Mouse (Mus musculus): Measurements from ENCODE around the gene Capn11.
A peak's percentile ranks its signal among the peaks of the same experiment; 100 is the strongest.

Gene Capn11

DNA sequence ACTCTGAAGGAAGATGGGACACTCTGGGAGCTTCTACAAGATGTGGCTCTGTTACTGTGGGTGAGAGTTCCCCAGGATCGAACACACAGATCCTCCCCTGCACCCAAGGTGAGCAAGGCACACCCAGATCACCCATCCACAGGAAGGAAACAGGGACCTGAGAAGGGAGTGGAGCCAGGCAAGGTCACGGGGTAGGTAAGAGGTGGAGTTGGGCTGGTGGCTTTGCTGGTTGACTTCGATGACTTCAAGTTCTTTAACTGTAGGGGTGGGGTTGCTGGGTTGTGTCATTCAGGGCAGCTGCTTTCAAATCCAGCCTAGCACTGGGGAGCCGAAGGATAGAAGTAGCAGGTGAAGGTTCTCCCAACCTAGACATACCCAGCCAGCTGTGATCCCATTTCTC, 23.7 kb upstream of the Capn11 start:
- no peak for DNase-seq (ENCODE audit: low read depth)

DNA sequence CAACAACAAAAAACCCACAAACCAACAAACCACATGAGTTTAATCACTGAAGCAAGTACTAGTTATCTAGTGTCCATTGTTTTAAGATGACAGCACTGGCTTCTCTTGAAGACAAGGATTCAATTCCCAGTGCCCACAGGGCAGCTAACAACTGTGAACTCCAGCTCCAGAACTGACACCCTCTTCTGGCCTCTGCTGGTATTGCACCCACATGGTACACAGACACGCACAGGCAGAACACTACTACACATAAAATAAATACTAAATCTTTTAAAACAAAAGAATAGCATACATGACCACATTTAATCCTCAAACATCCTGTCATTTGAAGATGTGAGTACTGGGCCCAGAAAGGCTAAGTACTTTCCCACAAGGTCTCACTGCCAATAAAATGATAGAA, 22.5 kb upstream of the Capn11 start:
- DNase-seq (ENCODE audit: low read depth): peak; percentile 32

DNA sequence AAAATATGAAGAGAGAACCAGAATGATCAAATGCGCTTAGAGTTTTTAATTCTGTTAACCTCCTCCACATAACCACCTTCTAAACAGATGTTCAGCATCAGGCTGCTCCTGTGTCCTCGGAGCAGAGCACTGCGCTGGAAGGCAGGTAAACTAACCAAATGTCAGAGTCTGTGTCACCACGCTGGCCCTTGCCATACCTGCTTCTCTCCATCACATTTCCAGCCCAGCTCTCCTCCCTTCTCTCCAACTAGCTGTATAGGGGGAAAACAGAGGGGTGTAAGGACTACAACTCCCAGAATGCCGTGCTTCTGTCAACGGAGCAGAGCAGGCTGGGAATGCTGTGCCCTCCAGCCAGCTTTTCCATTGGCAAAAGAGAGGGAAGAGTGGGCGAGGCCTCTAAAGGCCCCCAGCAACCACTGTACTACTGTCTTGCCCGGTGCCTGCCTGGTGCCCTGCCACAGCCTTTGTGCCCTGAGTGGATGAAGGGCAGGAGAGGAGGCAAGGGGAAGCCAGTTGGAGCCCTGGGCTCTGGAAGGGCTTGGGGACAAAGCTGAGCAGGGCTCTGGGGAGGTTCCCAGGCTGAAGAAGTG, 21.4 kb upstream of the Capn11 start:
- no peak for DNase-seq (ENCODE audit: low read depth)

DNA sequence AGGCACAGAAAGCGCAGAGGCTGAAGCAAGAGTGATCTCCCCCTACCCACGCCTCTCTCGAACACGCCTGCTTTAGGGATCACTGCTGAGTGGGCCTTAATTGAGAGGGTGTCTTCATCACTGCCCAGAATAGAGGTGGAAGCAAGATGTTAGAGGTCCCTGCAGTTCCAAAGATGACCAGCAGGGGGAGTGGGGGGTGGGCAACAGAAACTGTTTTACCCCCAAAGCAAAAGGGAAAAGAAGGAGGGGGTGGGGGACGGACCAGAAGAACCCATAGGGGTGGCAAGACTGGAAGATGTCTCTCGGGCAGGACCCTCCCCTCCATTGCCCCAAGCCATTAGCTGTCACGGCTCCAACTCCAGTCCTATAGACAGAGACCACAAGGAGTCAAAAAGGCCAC, 19.0 kb upstream of the Capn11 start:
- DNase-seq (ENCODE audit: low read depth): peak; percentile 37

DNA sequence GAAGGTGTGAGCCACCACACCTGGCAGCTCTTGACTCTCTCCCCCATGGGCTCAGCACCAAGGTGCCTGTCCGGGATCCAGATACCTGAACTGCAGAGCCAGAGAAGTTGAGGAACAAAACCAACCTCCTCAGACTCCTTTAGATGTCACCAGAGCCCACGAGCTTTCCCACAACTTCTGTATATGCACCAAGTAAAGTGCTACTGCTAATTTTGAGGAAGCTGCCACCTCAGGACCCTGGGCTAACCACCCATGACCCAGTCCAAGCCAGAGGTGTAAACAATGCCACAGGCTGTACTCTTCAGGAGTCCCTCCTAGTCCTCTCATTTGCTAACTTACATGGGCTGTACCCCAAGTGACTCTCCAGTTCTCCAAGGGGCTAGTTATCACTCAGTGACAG, 13.5 kb upstream of the Capn11 start:
- DNase-seq (ENCODE audit: low read depth): no peak

DNA sequence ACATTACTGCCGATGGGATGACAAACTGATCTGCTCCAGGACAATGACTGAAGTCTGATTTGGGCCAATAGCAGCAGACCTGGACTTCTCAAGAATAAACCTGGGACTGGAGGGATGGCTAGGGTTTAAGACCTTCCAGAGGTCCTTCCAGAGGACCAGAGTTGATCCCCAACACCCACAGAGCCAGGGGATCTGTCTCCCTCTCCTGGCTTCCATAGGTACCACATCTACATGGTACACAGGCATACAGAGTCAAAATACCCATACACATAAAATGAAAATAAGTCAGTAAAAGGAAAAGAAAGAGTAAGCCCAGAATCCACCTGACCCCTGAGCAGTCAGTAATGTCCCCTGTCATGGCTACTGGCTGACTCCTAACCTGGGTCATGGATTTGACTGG, 12.7 kb upstream of the Capn11 start:
- no peak for DNase-seq (ENCODE audit: low read depth)

DNA sequence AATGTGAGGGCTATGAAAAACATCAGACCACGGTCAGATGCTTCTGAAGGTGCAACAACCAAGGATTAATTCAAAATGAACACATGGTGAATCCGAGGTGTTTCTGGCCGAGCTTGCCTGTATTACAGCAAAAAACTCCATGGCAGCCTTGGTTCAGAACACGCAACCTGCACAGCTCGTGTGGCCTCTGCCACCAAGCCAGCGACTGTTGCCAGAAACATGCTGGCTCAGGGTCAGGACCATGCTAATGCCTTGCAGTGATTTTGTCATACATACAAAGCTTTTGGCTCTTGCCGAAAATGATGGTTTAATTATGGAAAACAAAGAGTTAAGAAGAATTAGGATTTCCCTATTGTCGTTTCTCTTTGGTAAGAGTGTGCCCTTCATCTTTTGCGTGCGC, 8.9 kb upstream of the Capn11 start:
- DNase-seq (ENCODE audit: low read depth): no peak

DNA sequence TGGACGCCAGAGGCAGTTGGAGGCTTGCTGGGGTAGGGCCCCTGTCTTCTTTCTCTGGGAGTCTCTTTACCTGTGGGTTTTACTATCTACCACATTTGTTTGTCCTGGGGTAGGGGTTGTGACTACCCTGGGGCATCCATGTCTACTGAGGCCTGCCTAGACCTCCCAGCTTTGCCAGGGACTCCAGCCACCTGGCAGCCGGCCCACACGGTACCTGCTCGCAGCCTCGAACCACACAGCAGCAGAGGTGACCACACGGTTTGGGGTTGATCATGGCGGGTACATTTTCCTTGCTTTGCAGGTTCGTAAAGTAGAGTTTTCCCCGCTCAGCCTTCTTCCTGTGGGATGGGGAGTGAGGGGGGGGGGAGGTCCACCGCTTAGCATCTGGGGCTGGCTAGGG, 8.4 kb upstream of the Capn11 start:
- no peak for DNase-seq (ENCODE audit: low read depth)

DNA sequence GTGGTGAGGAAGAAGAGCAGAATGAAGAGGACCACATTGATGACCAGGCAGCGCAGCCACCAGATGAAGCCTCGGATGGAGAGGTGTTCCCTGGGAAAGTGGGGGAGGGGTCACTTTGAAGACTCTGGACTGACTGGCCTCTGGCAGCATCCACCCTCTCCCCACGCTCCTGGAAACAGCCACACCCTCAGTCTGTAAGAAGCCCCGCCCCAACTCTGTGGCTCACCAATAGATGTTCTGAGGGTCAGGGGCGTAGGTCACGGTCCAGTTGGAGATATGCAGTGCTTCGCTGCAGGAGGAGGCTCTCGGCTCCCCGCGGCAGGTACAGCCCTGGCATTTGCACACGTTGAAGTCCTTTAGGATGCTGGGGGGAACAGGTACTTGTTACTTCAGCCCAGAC, 7.0 kb upstream of the Capn11 start:
- no peak for DNase-seq (ENCODE audit: low read depth)

DNA sequence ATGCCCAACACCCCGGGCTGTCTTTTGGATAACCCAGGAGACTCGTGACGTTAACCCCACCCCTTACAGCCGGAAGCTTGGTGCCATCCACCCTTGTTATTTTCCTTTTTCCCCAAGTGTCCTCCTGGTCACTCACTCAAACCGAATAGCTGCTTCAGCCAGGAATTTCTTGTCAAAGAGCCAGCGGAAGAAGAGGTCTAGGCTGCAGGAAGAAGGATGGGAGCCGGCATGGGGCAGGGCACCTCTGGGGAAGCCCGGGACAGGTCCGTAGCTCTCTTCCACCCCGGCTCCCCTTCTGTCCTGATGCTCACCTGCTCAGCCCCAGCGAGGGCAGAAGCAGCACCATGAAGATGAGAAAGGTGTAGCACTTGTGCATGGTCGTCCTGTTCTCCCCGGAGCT, 5.5 kb upstream of the Capn11 start:
- no peak for DNase-seq (ENCODE audit: low read depth)

DNA sequence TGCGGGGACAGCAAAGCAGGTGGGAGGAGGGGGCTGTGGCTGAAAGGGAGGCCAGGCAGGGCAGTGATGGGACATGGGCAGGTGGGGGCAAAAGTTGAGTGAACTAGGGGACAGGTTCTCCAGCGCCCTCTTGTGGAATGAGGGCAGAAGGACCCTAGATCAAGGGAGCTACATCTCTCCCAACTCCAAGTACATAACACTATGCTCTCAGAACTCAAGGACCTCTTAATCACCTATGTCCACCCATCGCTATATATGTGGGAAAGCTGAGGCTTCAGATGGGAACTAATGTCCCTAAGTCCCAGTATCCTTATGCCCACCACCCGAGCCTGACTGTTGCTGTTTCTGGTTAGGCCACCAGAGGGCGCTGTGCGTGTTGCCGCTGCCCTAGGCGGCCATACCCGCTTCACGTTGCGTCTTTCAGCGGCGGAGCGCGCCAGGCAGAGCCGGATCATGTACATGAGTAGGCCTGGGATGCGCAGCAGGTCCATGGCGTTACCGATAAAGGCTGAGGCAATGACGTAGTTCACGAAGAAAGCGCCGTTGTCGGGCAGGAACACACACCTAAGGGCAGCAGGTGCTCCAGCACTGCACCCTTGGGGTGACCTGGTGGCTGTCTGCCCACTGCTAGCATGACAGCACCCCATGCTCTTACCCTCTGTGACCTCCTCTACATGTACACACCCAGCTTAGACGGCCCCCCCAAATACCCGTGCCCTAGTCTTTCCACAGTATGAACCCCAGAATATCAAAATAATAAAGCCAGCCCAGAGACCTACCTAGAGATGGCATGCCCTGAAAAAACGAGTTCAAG, 4.2 kb upstream of the Capn11 start:
- DNase-seq (ENCODE audit: low read depth): peak; percentile 60

DNA sequence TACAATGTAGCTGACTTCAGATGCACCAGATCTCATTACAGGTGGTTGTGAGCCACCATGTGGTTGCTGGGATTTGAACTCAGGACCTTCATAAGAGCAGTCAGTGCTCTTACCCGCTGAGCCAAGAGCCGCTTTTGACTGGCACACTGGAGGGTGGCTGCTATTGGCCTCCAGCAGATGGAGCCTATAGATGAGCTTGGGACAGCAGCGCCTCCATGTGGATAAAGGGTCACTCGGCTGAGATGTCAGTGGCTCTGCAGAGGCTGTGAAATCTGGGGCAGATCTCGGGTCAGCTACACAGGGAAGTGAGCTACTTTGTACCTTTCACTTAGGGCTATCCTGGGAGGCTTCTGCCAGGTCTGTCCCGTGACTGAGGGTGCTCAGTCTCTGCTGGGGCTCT, 3.3 kb downstream of the Capn11 start:
- DNase-seq (ENCODE audit: low read depth): peak; percentile 29

DNA sequence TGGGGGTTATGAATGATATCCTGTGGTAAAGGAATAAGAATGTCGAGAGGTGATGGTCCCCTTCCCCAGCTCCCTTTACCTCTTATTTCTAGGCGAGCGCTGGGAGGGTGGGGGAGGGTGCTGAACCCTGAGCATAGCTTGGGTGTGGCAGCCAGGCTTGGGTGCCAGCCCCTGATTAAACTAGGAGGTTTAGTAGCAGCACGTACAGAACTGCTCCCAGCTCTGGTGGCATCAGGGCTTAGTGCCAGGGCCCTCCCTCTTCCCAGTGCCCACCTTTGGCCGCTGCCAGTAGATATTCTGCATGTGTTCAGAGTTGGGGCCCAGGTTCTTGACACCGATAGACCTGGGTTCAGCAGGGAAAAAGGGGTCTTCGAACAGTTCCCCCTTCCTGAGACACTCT, 5.9 kb downstream of the Capn11 start:
- DNase-seq (ENCODE audit: low read depth): no peak

DNA sequence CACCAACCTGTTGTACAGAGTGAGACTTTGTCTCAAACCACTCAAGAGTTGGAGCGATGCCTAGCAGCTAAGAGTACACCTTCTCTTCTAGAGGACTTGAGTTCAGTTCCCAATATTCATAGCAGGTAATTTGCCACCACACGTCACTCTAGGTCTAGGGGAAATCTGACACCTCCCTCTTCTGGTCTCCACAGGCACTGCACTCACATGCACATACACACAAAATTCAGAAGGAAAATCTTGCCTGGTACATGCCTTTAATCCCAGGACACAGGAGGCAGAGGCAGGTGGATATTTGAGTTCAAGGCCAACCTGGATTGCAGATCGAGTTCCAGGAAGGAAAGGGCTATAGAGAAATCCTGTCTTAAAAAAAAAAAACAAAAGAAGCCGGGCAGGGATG, 14.9 kb downstream of the Capn11 start:
- no peak for DNase-seq (ENCODE audit: low read depth)

DNA sequence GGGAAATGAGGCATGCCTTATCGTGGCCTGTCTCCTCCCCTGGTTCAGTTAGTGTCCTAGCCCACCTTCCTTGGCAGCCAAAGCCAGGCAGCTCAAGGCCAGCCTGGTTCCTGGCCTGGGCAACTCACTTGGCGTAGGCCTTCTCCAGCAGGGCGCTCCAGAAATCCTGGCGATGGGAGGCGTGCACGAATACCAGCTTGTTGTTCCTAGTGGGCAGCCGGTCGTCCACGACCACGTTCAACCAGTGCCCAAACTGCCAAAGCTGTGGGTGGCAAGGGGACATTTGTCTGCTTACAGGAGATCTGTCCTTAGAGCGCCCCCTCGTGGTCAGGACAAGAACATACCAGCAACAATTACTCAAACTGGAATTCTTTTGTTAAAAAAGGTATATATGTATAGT, 16.4 kb downstream of the Capn11 start:
- DNase-seq (ENCODE audit: low read depth): peak; percentile 53

DNA sequence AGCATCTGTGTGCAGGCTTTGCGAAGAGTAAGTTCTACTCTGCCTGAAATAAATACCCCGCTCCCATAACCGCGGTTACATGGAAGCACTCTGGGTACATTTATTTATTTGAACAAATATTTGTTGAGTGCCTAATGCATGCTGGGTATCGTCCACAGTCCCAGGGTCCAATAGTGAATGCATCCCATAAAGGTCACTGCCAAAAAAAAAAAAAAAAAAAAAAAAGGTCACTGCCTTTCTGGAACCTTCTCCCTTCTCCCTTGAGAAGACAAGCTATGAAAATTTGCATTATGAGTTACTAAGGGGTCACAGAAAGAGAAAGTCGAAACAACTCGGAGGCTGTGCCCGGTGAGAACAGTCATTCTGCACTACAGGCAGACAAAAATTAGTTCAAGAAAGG, 17.1 kb downstream of the Capn11 start:
- DNase-seq (ENCODE audit: low read depth): no peak

DNA sequence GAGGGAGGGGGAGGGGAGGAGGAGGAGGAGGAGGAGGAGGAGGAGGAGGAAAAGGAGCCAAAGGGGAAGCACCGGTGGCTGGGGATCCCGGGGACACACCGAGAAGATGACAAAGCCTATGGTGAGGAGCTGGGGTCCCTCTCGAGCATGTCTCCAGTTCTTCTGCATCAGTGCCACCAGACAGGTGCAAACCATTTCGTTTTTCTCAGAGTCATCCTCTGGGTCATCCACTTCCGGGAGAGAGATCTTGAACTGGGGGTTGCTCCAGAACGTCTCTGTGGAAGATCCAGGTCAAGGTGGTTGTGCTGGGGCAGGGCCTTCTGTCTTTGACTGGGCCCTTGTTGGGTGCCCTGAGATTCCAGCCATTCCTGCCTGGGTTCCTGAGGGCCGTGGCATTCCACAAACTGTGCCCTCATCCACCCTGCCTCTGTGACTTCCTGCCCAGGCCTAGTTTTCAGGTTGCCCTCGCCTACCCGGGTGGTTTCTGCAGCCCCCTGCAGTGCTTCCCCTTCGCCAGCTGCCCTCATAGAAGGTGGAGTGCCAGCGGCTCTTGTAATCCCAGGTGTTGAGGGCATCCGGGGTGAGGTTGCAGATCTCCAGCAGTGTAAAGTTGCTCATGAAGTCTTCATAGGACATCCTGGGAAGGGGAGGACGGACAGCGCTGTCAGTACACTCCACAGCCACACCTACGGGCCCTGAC, 20.4 kb downstream of the Capn11 start:
- no peak for DNase-seq (ENCODE audit: low read depth)

DNA sequence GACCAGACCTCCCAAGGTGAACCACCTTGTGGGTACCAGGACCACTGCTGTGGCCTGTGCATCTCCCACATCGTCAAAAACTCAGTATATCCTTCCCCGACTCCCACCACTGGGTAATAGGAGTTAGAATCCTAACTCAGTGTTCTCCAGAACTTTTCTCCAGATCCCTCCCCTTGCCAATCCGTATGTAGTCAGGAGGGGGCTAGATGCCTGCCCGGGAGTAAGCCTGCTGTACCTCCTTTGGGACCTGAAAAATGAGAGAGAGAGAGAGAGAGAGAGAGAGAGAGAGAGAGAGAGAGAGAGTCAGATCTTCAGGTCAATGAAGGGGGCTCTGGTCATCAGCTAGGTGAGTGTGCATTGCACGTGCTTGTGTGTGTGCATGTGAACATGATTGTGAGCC, 25.1 kb downstream of the Capn11 start:
- DNase-seq (ENCODE audit: low read depth): no peak

DNA sequence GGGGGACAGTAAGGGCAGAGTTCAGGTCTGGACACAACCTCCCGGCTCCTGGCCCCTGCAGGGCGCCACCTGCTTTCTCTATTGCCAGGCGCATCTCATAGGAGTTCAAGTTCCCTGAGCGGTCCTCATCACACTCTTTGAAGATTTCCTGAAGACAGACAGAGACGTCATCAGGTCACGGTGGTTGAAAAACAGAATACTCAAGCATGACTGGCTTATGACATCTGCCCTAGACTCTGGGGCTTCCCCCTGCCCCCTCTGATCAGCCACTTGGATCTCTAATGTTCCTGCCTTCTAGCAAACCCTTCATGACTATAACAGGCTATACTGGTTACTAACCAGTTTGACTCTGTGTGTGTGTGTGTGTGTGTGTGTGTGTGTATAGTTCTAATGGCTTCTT, 27.2 kb downstream of the Capn11 start:
- DNase-seq (ENCODE audit: low read depth): no peak

DNA sequence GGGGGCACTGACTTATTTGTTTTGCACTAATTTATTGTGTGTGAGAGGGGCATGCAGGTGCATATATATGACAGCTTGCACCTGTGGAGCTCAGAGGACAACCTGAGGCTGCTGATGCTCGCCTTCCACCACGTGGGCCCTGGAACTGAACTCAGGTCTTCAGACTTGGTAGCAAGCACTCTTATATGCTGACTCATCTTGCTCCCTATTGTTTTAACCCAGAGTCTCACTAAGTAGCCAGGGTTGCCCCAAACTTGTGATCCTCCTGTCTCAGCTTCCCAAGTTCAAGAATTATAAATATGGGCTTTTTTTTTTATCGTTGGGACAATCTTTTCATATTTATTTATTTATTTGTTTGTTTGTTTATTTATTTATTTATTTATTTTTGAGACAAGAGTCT, 28.1 kb downstream of the Capn11 start:
- no peak for DNase-seq (ENCODE audit: low read depth)

DNA sequence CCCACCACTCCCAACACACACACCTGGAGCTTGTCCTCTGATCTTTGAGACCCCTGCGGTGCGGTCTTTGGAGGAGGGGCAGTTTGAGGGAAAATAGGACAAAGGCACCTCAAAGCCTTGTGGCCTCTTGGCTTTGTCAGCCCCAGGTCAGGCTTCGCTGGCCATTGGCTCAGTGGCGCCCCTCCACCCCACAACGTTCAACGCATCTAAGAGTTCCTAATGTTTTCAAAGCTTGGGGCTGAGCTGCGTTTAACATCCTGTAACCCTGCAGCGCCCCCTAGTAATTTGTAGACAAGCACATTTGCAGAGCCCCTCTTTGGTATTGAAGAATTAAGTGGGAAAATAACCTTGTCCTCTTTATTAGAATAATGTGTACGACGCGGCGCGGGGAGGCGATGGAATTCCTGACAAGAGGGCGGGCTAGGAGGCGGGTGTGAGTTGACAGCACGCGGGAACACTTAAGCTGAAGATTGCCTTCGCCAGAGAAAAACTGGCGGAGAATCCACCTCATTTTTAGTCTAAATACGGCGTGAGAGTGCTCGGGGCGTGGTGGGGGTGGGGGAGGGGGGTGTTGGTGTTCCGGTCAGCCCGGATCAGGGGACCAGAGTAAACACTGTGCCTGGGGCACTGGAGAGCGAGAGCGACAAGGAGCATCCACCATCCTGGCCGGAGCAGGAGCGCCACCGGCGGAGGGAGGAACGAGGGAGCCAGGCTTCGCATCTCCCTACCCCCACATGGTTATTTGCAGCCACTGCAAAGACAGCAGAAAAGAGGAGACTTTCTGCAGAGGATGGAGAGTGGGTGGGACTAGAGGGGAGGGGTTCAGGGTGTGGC, 29.0 kb downstream of the Capn11 start:
- DNase-seq (ENCODE audit: low read depth): peak; percentile 70

Data from c-Kit-positive CD71-positive TER-119-negative erythroid progenitor cells, embryonic 14.5 days (primary cell).